Mouse (Mus musculus) heart, embryonic 11.5 days (tissue): ENCODE results near the gene Sdk1. TPM values are rescaled to one million over a fixed set of nuclear protein-coding genes. Genes with fewer than 3 reads are reported as not detected.

Experiments used
- ATAC-seq: fragments of 200-750 bp; cut with Nextera tagmentation; replicated peaks from 2 replicates; pipeline ENCODE4 v1.8.0; 2017; ENCODE audit warnings: moderate library complexity; ENCODE audit not compliant: insufficient number of reproducible peaks, low FRiP score, low TSS enrichment
- H3K27ac ChIP-seq: fragments of 300-500 bp; sonication (generic); 2 replicates; pipeline ENCODE4 v1.5.1; 2014; ENCODE audit warnings: mild to moderate bottlenecking, low read depth, low read length
- H3K27me3 ChIP-seq: fragments of 300-500 bp; sonication (generic); 2 replicates; pipeline ENCODE4 v1.6.1; 2014; ENCODE audit warnings: mild to moderate bottlenecking, low read length, mixed read lengths; ENCODE audit not compliant: control insufficient read depth, insufficient read depth
- H3K36me3 ChIP-seq: fragments of 300-500 bp; sonication (generic); 2 replicates; pipeline ENCODE4 v1.6.1; 2014; ENCODE audit warnings: mild to moderate bottlenecking, low read length, moderate library complexity, mixed read lengths; ENCODE audit not compliant: control insufficient read depth, insufficient read depth
- H3K4me1 ChIP-seq: fragments of 300-500 bp; sonication (generic); 2 replicates; pipeline ENCODE4 v1.6.1; 2014; ENCODE audit warnings: low read length; ENCODE audit not compliant: control insufficient read depth, insufficient read depth
- H3K4me2 ChIP-seq: fragments of 300-500 bp; sonication (generic); 2 replicates; pipeline ENCODE4 v1.6.1; 2014; ENCODE audit warnings: mild to moderate bottlenecking, moderate library complexity
- H3K4me3 ChIP-seq: fragments of 300-500 bp; sonication (generic); 2 replicates; pipeline ENCODE4 v1.5.1; 2014; ENCODE audit warnings: low read depth, low read length
- H3K9ac ChIP-seq: fragments of 300-500 bp; sonication (generic); 2 replicates; pipeline ENCODE4 v1.6.1; 2014; ENCODE audit warnings: mild to moderate bottlenecking, low read depth, low read length, moderate library complexity
- H3K9me3 ChIP-seq: fragments of 300-500 bp; sonication (generic); replicated peaks from 2 replicates; pipeline ENCODE4 v1.6.1; 2016; ENCODE audit warnings: low read length; ENCODE audit not compliant: control insufficient read depth
- whole genome bisulfite sequencing: fragments of 180-500 bp; shearing (Covaris S2); extraction: QIAGEN DNeasy Blood & Tissue Kit; methylation state at CpG from one replicate; pipeline ENCODE4 v1.1.7; 2014; ENCODE audit not compliant: insufficient replicate concordance; 5-methylcytosine and 5-hydroxymethylcytosine counted together
- polyA plus RNA-seq: library from polyadenylated mRNA; unstranded; fragments of >200 nt; fragmentation: Nextera tagmentation; extraction: Ambion mirVana; gene quantifications from 2 replicates; pipeline ENCODE4 v1.2.1, GENCODE M21; 2014

Gene Sdk1
- polyA plus RNA-seq, 1 experiment from 2014 or later = 3.1 TPM

- H3K4me2 ChIP-seq = no peak overlapping the region
- 45% methylated on average over 13 of the region's 13 CpGs for WGBS
Observed at GRCm38 (mm10) chr5:141524801-141525715, 283.8 kb downstream of the Sdk1 start.

DNA sequence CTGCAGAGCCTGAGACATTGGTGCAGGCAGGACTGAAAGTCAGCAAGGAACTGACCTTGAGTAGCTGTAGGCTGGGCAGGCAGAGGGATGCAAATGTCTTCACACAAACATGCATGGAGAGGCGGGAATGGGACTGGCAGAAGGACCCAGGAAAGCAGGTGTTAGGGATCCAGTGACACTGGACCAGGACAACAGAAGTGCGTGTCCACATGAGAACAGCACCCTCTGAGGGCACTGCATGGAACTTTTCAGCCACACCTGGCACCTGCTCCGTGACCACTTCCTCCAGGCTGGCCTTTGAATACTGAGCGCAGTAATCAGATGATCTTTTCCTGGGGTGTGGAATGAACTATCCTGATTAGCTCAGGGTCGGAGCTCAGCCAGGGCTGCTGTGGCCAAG is 298.9 kb downstream of the Sdk1 start:
- Histone ChIP-seq H3K4me1 (no peaks in the 10 kb centered on the region), H3K27me3 (no peaks in the 10 kb centered on the region), H3K36me3 (no peaks in the 10 kb centered on the region), H3K4me3 (no peak overlapping the region), H3K27ac (no peak overlapping the region), H3K9me3 (no peaks in the 10 kb centered on the region), H3K9ac (no peak overlapping the region), H3K4me2 (no peak overlapping the region)
- ATAC-seq = no peak
- 52% methylated on average over 5 of the region's 5 CpGs for WGBS

More at GRCm38 (mm10) chr5:141524801-141525715, 283.8 kb downstream of the Sdk1 start:
- no peaks in the 10 kb centered on the region for H3K4me1 ChIP-seq
- H3K36me3 ChIP-seq = no peaks in the 10 kb centered on the region
- no peak overlapping the region for H3K4me3 ChIP-seq
- H3K9ac ChIP-seq = no peak overlapping the region
- ATAC-seq = no peak
- no peak overlapping the region for H3K27ac ChIP-seq
- no peaks in the 10 kb centered on the region for H3K9me3 ChIP-seq
- H3K27me3 ChIP-seq = no peaks in the 10 kb centered on the region

- no peak overlapping the region for H3K9ac ChIP-seq
- H3K4me3 ChIP-seq = no peak overlapping the region
- ATAC-seq = no peak
- H3K4me1 ChIP-seq = no peaks in the 10 kb centered on the region
- H3K9me3 ChIP-seq = no peaks in the 10 kb centered on the region
- H3K27me3 ChIP-seq = no peaks in the 10 kb centered on the region
- no peak overlapping the region for H3K4me2 ChIP-seq
- 44% methylated on average over 8 of the region's 8 CpGs for WGBS
- H3K36me3 ChIP-seq = no peaks in the 10 kb centered on the region
- H3K27ac ChIP-seq = no peak overlapping the region
Observed at GRCm38 (mm10) chr5:141542890-141543666, 301.8 kb downstream of the Sdk1 start.

DNA sequence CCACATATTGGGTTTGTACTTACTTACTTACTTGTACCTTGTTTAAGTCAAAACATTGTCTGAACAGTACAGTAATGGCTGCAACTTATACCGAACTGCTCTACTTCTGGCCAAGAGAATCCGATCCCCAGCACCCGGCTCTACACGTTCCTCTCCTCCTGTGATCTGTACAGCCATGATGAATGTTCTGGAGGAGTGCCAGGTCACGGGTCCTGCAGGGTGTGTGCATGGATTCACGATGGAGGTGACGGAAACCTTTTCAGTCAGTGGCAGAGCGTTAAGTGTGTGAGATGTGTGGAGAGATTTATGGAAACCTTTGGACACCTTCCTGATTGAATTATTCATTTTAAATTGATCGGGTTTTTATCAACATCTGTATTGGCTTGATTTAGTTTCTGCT is 312.2 kb downstream of the Sdk1 start:
- H3K27me3 ChIP-seq = no peaks in the 10 kb centered on the region
- H3K9me3 ChIP-seq = no peaks in the 10 kb centered on the region
- no peak overlapping the region for H3K4me3 ChIP-seq
- H3K4me2 ChIP-seq = no peak overlapping the region
- no peak for ATAC-seq
- no peak overlapping the region for H3K27ac ChIP-seq
- peaks cover 15% of the 10 kb centered on the region for H3K4me1 ChIP-seq
- no peaks in the 10 kb centered on the region for H3K36me3 ChIP-seq
- whole genome bisulfite sequencing = 75% methylated on average over 9 of the region's 9 CpGs
- H3K9ac ChIP-seq = no peak overlapping the region

DNA sequence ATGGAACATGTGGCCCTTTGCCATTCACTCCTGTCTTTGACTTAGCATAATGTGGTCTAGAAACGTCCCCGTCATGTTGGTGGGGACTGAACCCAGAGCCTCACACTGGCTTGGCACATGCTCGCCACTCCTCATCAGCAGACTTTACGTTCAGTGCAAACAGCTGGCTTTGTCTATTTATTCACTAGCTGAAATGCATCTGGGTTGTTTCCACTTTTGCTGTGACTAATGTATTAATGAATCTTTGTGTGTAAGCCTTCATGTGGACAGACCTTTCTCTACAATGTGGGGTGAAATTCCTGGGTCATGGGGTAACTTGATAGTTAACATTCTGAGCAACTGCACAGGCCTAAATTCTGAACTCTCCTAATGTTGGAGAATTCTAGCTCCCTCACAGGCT is 317.4 kb downstream of the Sdk1 start:
- ATAC-seq = no peak
- WGBS = 80% methylated on average over 4 of the region's 4 CpGs
- Histone ChIP-seq H3K9me3 (no peaks in the 10 kb centered on the region), H3K27ac (no peak overlapping the region), H3K9ac (no peak overlapping the region), H3K27me3 (no peaks in the 10 kb centered on the region), H3K4me2 (no peak overlapping the region), H3K4me1 (peaks cover 25% of the 10 kb centered on the region), H3K36me3 (no peaks in the 10 kb centered on the region), H3K4me3 (no peak overlapping the region)

- no peak overlapping the region for H3K4me3 ChIP-seq
- no peak overlapping the region for H3K9ac ChIP-seq
- H3K36me3 ChIP-seq = no peaks in the 10 kb centered on the region
- H3K4me1 ChIP-seq = peaks cover 23% of the 10 kb centered on the region
- H3K4me2 ChIP-seq = no peak overlapping the region
- WGBS = 27% methylated on average over 5 of the region's 5 CpGs
- no peak for ATAC-seq
- H3K27me3 ChIP-seq = no peaks in the 10 kb centered on the region
- H3K9me3 ChIP-seq = no peaks in the 10 kb centered on the region
- H3K27ac ChIP-seq = no peak overlapping the region
Observed at GRCm38 (mm10) chr5:141560325-141560724, 319.0 kb downstream of the Sdk1 start.

DNA sequence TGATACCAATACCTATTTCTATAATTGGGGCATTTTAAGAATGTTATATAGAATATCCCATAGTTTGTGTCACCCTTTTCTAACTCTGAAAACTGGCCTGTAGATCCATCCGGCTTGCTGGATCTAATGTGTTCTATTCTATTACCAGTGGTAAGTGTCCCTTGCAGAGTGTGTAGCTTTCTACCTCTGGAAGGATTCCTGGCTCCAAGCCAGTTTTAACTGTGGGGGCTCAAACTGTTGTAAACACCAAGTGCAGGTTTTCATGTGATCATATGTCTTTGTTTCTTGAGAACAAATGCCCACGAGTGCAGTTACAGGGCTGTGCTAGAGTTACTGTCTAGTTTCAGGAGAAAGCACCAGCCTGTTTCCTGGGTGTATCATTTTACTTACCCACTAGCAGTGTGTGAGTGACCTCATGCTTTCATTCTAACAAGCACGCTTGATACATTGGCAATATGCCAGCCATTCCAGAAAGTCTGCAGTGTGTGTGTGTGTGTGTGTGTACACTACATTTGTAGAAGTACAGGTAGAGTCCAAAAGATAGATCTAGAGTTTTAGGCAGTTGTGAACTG is 320.8 kb downstream of the Sdk1 start:
- 35% methylated on average over 3 of the region's 3 CpGs for WGBS
- H3K27me3 ChIP-seq = no peaks in the 10 kb centered on the region
- no peaks in the 10 kb centered on the region for H3K36me3 ChIP-seq
- H3K4me3 ChIP-seq = no peak overlapping the region
- no peak overlapping the region for H3K4me2 ChIP-seq
- ATAC-seq = no peak
- no peak overlapping the region for H3K27ac ChIP-seq
- peaks cover 12% of the 10 kb centered on the region for H3K4me1 ChIP-seq
- no peaks in the 10 kb centered on the region for H3K9me3 ChIP-seq
- H3K9ac ChIP-seq = no peak overlapping the region

DNA sequence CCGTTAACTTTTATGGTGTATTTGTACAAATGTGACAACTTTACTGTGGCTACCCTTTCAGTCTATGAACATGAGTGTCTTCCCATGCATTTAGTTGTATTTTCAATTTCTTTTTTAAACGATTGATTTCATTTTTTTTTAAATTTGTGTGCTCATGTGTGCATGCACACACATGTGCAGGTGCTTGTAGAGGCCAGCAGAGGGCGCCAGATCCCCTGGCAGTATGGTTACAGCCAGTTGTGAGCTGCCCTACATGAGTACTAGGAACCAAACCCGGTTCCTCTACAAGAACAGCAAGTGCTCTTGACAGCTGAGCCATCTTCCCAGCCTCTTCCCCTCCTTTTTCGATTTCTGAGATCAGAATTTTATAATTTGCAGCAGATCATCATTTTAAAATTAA is 322.9 kb downstream of the Sdk1 start:
- no peak overlapping the region for H3K27ac ChIP-seq
- no peaks in the 10 kb centered on the region for H3K36me3 ChIP-seq
- no peaks in the 10 kb centered on the region for H3K9me3 ChIP-seq
- ATAC-seq = no peak
- H3K27me3 ChIP-seq = no peaks in the 10 kb centered on the region
- no peak overlapping the region for H3K4me2 ChIP-seq
- no peak overlapping the region for H3K9ac ChIP-seq
- H3K4me3 ChIP-seq = no peak overlapping the region
- WGBS = 75% methylated on average over 5 of the region's 5 CpGs
- H3K4me1 ChIP-seq = peaks cover 10% of the 10 kb centered on the region; the same call in 1 of the 2 replicates
